Mouse (Mus musculus) gastrocnemius, postnatal 25 days (tissue): ENCODE data around the gene Icam5. TPM values are rescaled to one million over a fixed set of nuclear protein-coding genes. Genes with fewer than 3 reads are reported as not detected.

ENCODE experiments used
- DNase-seq: peaks from one replicate; pipeline ENCODE4 v3.0.0; 2022
- total RNA-seq, 2 experiments: library from RNA; stranded (reverse); gene quantifications; 1 replicate in 1 of 2; 2 replicates in 1 of 2; pipeline ENCODE4 v1.2.3; 2021

The Icam5 gene
- total RNA-seq, 2 experiments from 2014 or later = not detected

DNA sequence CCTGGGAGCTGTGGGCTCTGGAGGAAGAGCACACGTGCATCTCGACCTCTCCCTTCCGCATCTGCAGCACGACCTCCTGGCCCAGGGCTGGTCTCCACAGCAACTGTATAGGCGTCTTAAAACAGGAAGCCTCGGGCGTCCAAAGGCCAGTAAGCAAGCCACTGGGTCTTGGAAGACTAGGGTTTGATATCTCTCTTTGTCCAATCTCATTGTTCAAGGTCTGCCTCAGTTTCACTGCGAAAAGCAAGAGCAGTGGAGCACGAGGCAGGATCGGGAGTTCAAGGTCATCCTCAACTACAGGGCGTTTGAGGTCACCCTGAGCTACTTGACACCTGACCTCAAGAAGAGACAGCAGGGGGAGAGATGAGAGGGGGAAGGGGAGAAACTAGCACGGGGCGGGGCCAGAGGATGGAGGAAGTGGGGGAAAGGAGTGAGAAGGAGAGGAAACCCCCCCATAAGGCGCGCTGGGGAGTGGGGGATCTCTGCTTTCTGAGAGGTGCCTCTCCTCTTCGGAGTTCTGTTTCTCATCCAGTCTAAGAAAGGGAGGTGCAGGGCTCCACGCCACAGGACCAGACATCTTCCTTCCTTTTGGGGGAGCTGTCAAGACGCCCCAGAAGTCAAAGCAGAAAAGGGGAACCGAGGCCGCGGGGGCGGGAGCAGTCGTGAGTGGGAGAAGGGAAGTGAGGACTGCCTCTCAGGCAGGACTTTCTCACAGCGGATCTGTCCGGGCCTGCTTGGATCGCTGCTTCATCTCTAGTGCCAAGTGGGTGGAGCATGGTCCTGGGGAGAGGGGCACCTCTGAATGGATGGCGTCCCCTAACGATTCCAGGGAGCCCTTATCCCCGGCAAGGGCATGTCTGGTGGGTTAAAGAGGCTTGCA lies 16.9 kb upstream of the Icam5 start:
- peak; percentile 62 for DNase-seq

DNA sequence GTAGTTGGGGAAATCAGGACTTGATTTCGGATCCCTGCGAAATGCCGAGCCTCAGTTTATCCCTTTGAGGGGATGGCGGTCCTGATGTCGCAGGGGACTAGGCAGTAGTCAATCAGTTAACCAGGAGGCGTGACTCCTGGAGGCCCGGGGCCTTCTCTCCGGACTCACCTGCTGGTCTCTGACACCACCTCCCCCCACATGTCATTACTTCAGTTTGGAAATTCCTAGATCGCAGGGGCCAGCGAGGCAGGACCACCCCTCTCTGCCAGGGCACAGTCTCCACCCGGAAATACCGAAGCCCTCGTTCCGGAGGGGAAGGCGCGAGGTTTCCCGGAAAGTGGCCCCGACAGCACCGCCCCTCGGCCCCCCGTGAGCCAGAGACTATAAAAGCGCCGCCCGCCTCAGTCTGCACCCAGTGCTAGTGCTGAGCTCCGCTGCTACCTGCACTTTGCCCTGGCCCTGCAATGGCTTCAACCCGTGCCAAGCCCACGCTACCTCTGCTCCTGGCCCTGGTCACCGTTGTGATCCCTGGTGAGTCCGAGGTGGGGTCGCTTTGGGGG lies 16.2 kb upstream of the Icam5 start, which contains the start of gene Icam1:
Icam1 (plus strand) TSS at position 415 of the 560 bp plus-strand sequence.
- peak; percentile 58 for DNase-seq

DNA sequence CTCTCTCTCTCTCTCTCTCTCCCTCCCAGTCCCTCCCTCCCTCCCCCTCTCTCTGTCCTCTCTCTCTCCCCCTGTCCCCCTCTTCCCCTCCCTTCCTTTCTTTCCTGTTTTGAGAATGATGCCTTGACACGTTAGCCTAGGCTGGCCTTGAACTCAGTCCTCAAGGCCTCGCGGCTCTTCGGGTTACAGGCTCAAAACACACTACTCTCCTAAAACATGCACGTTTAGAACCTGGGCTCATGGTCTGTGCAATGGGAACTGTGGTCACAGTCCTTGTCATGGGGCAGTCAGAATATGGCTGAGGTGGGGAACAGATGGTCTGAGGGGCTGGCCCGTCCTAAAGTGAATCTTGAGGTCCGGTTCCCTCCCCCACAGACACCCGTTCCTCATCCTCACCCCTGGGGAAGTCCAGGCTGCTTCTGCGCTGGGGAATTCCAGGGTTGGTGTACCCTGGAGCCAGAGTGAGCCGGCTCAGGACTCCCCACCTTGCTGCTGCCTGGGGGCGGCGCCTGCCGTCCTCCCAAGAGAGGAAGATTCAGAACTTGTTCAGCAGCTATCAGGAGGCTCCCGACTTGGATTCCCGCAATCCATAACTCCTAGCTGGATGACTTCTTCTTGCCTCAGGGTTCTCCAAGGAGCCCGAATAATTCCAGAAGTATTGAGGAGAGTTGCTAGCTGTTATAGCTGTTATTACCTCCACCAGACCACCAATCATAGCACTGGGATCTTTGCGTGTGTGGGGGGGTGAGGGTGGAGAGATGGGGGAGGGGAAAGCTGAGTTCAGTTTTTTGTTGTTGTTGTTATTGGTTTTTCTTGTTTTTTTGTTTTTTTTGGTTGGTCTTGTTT lies 15.3 kb upstream of the Icam5 start:
- no peak for DNase-seq

DNA sequence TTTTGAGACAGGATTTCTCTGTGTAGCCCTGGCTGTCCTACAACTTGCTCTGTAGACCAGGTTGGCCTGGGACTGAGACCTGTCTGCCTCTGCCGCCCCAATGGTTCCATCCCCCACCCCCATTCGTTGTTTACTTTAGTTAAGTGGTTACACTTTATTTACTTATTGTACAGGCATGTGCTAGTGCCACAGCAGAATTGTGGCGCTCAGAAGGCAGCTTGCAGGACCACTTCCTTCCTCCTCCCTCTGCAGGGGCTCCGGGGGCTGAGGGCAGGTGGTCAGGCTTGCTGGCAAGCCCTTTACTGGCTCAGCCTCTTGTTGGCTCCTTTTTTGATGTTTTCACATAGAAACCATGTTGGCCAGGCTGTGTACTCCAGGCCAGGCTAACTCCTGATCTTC lies 14.7 kb upstream of the Icam5 start:
- DNase-seq = no peak

DNA sequence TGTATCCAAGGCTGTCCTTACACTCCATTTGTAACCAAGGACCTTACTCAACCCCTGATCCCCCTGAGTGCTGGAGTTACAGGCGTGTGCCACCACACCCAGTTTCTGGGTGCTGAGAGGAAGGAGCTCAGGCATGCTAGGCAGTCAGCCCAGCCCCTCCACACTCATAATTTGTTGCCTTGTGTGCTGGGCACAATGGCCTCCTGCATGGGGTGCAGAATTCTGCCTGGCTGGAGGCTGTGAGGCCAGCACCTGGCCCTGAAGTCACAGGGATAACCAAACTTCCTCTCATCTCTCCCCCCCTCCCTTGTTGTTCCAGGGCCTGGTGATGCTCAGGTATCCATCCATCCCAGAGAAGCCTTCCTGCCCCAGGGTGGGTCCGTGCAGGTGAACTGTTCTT lies 13.3 kb upstream of the Icam5 start:
- no peak for DNase-seq

DNA sequence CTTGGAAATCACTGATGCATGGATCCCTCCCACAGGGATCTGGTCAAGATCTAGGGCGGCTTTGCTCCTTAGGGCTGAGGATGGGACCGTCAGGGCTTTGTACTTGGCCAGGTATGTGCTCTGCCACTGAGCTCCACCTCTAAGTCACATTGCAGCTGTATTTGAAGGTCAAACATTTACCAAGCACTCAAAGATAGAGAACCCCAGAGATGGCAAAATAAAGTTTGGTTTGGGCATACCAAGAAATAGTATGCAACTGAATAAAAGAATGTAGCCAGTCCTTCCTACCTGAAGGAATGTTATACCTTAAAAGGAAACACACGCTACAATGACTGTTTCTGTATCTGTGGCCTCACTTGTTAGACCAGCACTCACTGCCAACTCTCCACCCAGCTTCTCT lies 10.5 kb upstream of the Icam5 start:
- DNase-seq = no peak

DNA sequence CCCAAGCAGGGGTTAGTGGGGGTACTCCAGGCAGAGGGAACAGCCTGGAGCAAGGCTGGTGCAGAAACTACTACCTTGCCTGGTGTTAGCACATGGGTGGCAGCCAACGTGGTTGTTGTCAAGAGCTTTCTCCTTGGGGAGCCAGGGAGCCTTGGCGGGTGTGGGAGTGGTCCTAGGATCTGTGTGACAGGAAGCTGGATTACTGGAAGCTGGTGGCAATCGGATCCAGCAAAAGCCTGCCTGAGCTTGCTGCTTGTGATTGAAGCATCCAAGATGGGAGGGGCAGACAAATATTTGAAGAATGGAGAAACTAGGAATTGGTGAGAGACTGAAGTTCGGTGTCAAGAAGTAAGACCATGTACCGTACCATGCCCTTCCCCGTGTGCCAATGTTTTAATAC lies 9.6 kb upstream of the Icam5 start:
- DNase-seq = no peak

DNA sequence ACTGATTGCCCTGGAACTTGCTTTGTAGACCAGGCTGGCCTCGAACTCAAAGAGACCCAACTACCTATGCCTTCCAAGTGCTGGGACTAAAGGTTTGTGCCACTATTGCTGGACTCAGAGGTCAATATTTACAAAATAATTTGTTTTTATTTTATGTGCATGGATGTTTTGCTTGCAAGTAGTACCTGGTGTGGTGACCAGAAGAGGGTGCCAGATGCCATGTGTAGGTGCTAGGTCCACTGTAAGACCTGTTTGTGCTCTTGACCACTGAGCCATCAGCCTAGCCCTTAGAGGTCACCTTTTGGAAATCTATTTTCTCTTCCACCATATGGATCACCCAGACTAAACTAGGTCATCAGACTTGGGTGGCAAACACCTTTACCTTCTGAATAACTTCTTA lies 9.1 kb upstream of the Icam5 start:
- DNase-seq = no peak

DNA sequence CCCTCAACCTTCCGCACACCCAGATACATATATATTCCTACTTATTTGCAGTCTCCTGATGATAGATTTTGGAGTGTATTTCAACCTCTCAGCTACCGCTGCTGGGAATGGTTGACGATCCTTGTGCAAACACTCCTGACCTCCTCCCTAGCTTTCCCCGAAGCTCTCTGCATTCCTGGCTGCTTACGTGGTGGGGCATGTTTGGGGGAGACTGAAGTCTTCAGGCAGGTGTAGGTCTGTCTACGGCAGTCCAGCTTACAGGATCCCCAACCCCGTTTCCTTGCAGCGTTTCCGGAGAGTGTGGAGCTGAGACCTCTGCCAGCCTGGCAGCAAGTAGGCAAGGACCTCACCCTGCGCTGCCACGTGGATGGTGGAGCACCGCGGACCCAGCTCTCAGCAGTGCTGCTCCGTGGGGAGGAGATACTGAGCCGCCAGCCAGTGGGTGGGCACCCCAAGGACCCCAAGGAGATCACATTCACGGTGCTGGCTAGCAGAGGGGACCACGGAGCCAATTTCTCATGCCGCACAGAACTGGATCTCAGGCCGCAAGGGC lies 6.5 kb upstream of the Icam5 start:
- no peak for DNase-seq

DNA sequence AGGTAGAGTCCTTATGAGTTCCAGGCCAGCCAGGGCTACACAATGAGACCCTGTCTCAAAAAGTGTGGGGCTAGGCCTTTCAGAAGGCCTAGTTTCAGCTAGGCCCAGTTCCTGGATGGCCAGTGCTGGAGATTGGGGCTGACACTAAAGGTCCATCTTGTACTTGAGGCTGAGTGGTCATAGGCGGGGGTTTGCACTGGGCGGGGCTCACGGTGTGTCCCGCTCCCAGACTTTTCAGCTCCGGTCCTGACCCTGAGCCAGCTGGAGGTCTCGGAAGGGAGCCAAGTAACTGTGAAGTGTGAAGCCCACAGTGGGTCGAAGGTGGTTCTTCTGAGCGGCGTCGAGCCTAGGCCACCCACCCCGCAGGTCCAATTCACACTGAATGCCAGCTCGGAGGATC lies 5.0 kb upstream of the Icam5 start:
- no peak for DNase-seq

DNA sequence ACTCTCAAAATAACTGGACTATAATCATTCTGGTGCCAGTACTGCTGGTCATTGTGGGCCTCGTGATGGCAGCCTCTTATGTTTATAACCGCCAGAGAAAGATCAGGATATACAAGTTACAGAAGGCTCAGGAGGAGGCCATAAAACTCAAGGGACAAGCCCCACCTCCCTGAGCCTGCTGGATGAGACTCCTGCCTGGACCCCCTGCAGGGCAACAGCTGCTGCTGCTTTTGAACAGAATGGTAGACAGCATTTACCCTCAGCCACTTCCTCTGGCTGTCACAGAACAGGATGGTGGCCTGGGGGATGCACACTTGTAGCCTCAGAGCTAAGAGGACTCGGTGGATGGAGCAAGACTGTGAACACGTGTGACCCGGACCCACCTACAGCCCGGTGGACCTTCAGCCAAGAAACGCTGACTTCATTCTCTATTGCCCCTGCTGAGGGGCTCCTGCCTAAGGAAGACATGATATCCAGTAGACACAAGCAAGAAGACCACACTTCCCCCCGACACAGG lies 4.0 kb upstream of the Icam5 start:
- DNase-seq = no peak

DNA sequence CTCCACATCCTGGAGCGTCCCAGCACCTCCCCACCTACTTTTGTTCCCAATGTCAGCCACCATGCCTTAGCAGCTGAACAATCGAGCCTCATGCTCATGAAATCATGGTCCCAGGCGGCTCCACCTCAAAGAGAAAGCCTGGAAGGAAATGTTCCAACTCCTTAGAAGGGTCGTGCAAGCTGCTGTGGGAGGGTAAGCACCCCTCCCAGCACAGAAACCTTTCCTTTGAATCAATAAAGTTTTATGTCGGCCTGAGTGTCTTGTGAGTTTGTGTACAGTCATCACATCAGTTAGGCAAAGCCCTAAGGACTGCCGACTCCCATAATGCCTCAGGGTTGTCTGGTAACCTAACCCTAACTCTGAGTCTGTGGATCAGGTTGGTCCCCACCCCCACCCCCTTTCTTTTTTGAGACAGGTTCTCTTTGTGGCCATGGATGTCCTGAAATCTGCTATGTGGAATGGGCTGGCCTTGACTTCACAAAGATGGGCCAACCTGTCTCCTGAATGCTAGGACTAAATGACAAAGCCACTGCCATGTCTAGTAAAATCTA lies 3.2 kb upstream of the Icam5 start:
- DNase-seq = no peak

DNA sequence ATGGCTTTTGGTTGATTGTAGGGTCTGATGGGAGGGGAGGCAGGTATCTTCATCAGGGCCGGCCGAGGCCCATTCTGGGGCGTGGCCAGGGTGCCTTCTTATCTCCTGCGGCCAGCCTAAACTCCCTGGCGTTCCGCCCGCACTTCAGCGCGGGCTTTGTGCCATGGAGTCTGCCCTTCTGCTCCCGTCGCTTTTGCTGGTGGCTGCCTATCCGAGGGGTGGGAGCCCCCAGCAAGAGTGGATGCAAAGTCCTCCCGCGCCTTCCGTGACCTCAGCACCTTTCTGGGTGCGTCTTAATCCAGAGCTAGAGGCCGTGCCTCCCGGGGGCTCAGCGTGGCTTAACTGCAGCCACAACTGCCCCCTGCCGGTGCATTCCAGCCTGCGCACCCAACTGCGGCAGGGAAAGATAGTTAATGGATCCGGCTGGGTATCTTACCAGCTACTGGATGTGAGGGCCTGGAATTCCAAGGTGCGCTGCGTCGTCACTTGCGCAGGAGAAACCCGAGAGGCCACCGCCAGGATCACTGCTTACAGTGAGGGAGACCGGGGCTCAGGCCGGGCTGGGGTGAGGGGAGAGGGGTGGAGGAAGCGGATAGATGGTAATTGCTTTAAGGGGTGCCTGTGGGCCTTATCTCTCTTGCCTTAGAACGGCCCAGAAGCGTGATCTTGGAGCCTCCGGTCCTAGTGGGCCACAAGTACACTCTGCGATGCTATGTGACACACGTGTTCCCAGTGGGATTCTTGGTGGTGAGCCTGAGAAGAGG lies 2.4 kb upstream of the Icam5 start, which contains the start of gene Icam4:
Icam4 (plus strand) TSS at position 83 of the 764 bp plus-strand sequence.
- DNase-seq = peak; percentile 73

DNA sequence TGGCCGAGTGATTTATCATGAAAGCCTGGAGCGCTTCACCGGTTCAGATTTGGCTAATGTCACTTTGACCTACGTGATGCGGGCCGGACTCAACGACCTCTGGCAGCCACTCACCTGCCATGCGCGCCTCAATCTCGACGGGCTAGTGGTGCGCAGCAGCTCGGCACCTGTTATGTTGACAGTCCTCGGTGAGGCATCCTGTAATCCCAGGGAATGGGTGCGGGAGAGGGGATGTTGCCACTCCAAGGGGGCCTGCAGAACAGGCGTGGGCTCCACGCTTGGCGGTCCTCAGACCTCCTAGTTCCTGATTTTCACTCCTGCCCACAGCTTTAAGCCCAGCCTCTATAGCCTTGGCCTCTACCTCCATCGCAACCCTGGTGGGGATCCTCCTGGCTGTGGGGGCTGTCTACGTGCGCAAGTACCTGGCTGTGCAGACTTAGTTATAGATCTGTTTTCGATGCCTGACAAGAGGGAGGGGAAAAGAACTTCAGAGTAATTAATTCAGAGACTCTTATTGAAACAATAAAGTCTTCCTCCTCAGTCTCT lies 1.7 kb upstream of the Icam5 start:
- no peak for DNase-seq

DNA sequence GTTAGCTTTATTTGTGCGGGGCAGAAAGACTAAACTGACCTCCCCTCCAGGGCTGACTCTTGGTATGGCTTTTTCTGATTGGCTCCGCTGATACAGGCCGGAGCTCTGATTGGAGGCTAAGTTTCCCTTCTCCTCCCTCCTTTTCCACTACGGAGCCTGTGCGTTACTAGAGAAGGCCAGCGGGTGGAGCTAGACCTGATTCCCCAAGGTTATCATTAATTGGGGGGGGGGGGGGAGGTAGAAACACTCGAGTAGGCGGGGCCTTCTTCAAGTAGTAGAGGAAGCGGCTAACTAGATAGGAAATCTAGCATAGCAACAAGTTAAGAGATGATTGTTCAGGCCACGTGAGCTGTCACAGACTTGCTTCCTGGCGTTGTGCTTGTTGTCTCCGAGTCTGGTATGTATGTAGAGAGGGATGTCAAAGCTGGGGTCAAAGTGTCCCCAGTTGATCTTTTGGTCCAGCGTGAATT lies 1.1 kb upstream of the Icam5 start:
- peak; percentile 87 for DNase-seq

DNA sequence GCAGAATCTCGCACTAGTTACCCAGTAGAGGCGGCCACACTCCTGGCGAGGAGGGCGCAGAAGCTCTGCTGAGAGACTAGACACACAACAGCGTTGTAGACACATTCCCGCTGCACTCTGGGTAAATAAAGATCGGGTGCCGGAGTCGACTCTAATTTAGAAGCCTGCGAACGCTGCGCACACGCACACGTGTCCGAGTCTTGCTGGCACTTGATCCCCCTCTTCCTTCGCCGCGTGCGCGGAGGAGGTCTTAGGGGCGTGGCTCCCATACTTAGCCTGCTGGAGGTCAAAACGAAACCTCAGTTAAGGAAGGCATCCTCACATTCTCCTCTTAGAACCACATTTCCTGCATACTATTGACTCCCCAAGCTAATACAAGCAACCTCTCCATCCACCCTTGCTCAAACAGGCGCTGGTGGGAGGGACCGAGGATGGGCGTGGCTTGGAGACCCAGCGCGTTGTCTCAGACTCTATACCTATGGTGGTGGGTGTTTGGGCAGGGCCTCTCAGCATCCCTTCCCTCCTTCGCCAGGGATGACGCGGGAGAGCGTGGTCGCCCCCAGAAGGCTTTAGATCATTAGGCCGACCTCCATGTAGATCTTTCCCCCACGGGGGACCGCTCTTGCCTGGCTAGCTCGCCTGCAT lies 500 bp upstream of the Icam5 start:
- peak; percentile 60 for DNase-seq

DNA sequence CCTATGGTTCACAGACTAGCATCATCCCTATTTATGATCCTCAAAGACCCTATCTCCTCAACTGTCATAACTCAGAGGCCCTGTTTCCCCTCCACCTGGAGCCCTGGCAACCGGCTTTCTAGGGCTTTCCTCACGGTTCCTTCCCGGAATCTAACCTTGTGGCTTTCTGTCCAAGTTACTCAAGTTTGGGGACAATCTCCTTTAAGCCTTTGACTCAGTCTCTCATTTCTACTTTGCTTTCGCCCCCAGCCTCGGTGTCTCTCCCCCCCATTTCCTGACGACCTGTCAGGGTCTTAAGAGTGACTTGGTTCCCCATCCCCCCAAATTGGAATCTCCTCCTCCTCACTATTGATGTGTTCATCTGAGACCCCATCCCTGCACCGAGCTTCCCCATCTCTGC lies 618 bp downstream of the Icam5 start:
- no peak for DNase-seq

DNA sequence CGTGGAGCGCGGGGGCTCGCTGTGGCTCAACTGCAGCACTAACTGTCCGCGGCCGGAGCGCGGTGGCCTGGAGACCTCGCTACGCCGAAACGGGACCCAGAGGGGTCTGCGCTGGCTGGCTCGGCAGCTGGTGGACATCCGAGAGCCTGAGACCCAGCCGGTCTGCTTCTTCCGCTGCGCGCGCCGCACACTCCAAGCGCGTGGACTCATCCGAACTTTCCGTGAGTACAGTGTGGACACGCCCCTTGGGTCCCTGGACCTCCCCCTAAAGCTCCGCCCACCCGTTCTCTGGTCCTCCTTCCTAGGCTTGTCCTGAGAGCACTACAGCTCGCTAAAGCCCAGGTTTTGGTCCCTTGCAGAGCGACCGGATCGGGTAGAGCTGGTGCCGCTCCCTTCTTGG lies 1.3 kb downstream of the Icam5 start:
- DNase-seq = peak; percentile 79

DNA sequence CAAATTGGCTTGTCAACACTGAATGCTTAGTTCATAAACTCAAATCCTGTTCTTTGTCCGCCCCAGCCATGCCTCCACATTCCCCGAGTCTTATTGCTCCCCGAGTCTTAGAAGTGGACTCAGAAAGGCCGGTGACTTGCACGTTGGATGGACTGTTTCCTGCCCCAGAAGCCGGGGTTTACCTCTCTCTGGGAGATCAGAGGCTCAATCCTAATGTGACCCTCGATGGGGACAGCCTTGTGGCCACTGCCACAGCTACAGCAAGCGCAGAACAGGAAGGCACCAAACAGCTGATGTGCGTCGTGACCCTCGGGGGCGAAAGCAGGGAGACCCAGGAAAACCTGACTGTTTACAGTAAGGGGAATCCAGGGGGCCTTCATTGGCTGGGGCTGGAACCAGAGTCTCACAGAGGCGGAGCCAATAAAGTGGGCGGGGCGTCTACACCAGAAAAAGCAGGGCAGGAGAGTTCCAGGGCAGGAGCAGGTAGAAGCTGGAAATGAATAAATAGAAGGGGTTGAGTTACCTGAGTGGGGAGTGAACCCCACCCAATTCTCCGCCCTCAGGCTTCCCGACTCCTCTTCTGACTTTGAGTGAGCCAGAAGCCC lies 2.7 kb downstream of the Icam5 start:
- no peak for DNase-seq

DNA sequence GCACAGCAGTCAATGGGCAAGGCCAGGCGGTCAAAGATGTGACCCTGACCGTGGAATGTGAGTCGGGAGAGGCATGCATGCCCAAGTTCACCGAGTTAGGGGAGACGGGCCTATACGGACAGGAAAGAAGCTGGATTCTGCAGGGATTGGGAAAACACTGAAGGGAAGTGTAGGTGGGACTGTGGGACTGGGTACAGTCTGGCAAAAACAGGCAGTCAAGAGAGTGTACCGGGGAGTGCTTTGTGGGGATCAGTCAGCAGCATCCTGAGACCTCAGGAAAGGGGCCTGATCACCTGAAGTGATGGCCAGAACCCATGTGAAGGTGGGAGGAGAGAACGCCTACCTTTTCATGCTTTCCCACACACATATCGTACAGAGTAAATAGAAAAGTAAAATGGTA lies 3.7 kb downstream of the Icam5 start:
- DNase-seq = no peak
